Mouse (Mus musculus): ENCODE results near the gene Tet1. TPM values are rescaled to one million over a fixed set of nuclear protein-coding genes. Genes with fewer than 3 reads are reported as not detected.

Tet1 gene
- polyA plus RNA-seq, 1 experiment from 2014 or later = 35.1 TPM

- Histone ChIP-seq H3K9me3 (no peaks in the 10 kb centered on the region), H3K4me3 (peak overlapping the region; percentile 54), H3K27me3 (no peaks in the 10 kb centered on the region), H3K4me1 (replicated peaks) (peaks cover 38% of the 10 kb centered on the region), H3K36me3 (peaks cover 3% of the 10 kb centered on the region; the same call in 1 of the 2 replicates), H3K4me2 (peak overlapping the region; percentile 74), H3K9ac (peak overlapping the region; percentile 79), H3K27ac (replicated peaks) (peak overlapping the region; percentile 98)
- under 1% methylated on average over 28 of the region's 28 CpGs for WGBS
- peak; percentile 98 for ATAC-seq (ENCODE audit: low FRiP score, low read depth)
Measured at GRCm38 (mm10) chr10:62865167-62866034, 43.4 kb downstream of the Tet1 start.

- peak overlapping the region; percentile 74 for H3K4me2 ChIP-seq
- WGBS = 44% methylated on average over 3 of the region's 3 CpGs
- ATAC-seq (ENCODE audit: low FRiP score, low read depth) = no peak
Measured at GRCm38 (mm10) chr10:62863563-62863962, 45.2 kb downstream of the Tet1 start.

GRCm38 (mm10) chr10:62862435-62862834, 46.4 kb downstream of the Tet1 start:
- ATAC-seq (ENCODE audit: low FRiP score, low read depth) = no peak
- 93% methylated on average over 1 of the region's 1 CpGs for WGBS
- Histone ChIP-seq H3K27ac (replicated peaks) (no peak overlapping the region), H3K4me1 (replicated peaks) (peaks cover 42% of the 10 kb centered on the region), H3K36me3 (peaks cover 3% of the 10 kb centered on the region; the same call in 1 of the 2 replicates), H3K4me2 (no peak overlapping the region), H3K9me3 (no peaks in the 10 kb centered on the region), H3K27me3 (no peaks in the 10 kb centered on the region), H3K4me3 (no peak overlapping the region), H3K9ac (no peak overlapping the region)

More at GRCm38 (mm10) chr10:62863563-62863962, 45.2 kb downstream of the Tet1 start:
- Histone ChIP-seq H3K36me3 (peaks cover 3% of the 10 kb centered on the region; the same call in 1 of the 2 replicates), H3K9ac (peak overlapping the region; percentile 53), H3K4me3 (peak overlapping the region; percentile 54), H3K4me1 (replicated peaks) (peaks cover 43% of the 10 kb centered on the region), H3K9me3 (no peaks in the 10 kb centered on the region), H3K27ac (replicated peaks) (peak overlapping the region; percentile 98), H3K27me3 (no peaks in the 10 kb centered on the region)

GRCm38 (mm10) chr10:62858967-62859366, 49.8 kb downstream of the Tet1 start:
- H3K9ac ChIP-seq = no peak overlapping the region
- no peaks in the 10 kb centered on the region for H3K27me3 ChIP-seq
- no peaks in the 10 kb centered on the region for H3K9me3 ChIP-seq
- H3K27ac ChIP-seq (replicated peaks) = no peak overlapping the region
- no peak overlapping the region for H3K4me3 ChIP-seq
- ATAC-seq (ENCODE audit: low FRiP score, low read depth) = no peak
- peaks cover 28% of the 10 kb centered on the region for H3K4me1 ChIP-seq (replicated peaks)
- no peak overlapping the region for H3K4me2 ChIP-seq
- 93% methylated on average over 5 of the region's 5 CpGs for WGBS
- peaks cover 3% of the 10 kb centered on the region; the same call in 1 of the 2 replicates for H3K36me3 ChIP-seq

GRCm38 (mm10) chr10:62856690-62857290, 52.0 kb downstream of the Tet1 start:
- peak overlapping the region; percentile 30; the same call in 1 of the 2 replicates for H3K27ac ChIP-seq (replicated peaks)
- no peaks in the 10 kb centered on the region for H3K9me3 ChIP-seq

GRCm38 (mm10) chr10:62854992-62855391, 53.8 kb downstream of the Tet1 start:
- Histone ChIP-seq H3K4me1 (replicated peaks) (peaks cover 9% of the 10 kb centered on the region), H3K9me3 (no peaks in the 10 kb centered on the region), H3K27me3 (no peaks in the 10 kb centered on the region), H3K36me3 (no peaks in the 10 kb centered on the region), H3K4me3 (no peak overlapping the region), H3K4me2 (no peak overlapping the region), H3K9ac (no peak overlapping the region), H3K27ac (replicated peaks) (no peak overlapping the region)
- ATAC-seq (ENCODE audit: low FRiP score, low read depth) = no peak
- WGBS = 90% methylated on average over 2 of the region's 2 CpGs

More at GRCm38 (mm10) chr10:62856690-62857290, 52.0 kb downstream of the Tet1 start:
- Histone ChIP-seq H3K27me3 (no peaks in the 10 kb centered on the region), H3K4me2 (no peak overlapping the region), H3K4me3 (no peak overlapping the region), H3K9ac (no peak overlapping the region), H3K36me3 (no peaks in the 10 kb centered on the region), H3K4me1 (replicated peaks) (peaks cover 17% of the 10 kb centered on the region)
- peak; percentile 68; the same call in 1 of the 2 replicates for ATAC-seq (ENCODE audit: low FRiP score, low read depth)
- 78% methylated on average over 10 of the region's 10 CpGs for WGBS

GRCm38 (mm10) chr10:62854581-62854980, 54.2 kb downstream of the Tet1 start:
- WGBS = 91% methylated on average over 4 of the region's 4 CpGs
- Histone ChIP-seq H3K9ac (no peak overlapping the region), H3K27ac (replicated peaks) (no peak overlapping the region), H3K9me3 (no peaks in the 10 kb centered on the region), H3K4me2 (no peak overlapping the region), H3K27me3 (no peaks in the 10 kb centered on the region), H3K36me3 (no peaks in the 10 kb centered on the region), H3K4me3 (no peak overlapping the region), H3K4me1 (replicated peaks) (peaks cover 8% of the 10 kb centered on the region)
- ATAC-seq (ENCODE audit: low FRiP score, low read depth) = no peak

- WGBS = 85% methylated on average over 7 of the region's 7 CpGs
- Histone ChIP-seq H3K27me3 (no peaks in the 10 kb centered on the region), H3K36me3 (no peaks in the 10 kb centered on the region)
Measured at GRCm38 (mm10) chr10:62851578-62851977, 57.2 kb downstream of the Tet1 start.

GRCm38 (mm10) chr10:62851025-62851424, 57.8 kb downstream of the Tet1 start:
- WGBS = 79% methylated on average over 4 of the region's 4 CpGs
- no peaks in the 10 kb centered on the region for H3K36me3 ChIP-seq

More at GRCm38 (mm10) chr10:62851578-62851977, 57.2 kb downstream of the Tet1 start:
- Histone ChIP-seq H3K9ac (no peak overlapping the region), H3K4me1 (replicated peaks) (no peaks in the 10 kb centered on the region), H3K27ac (replicated peaks) (no peak overlapping the region), H3K4me3 (no peak overlapping the region), H3K4me2 (no peak overlapping the region), H3K9me3 (no peaks in the 10 kb centered on the region)
- ATAC-seq (ENCODE audit: low FRiP score, low read depth) = no peak

GRCm38 (mm10) chr10:62848783-62849182, 60.0 kb downstream of the Tet1 start:
- Histone ChIP-seq H3K9me3 (no peaks in the 10 kb centered on the region), H3K4me3 (no peak overlapping the region), H3K27me3 (no peaks in the 10 kb centered on the region), H3K9ac (no peak overlapping the region), H3K4me2 (no peak overlapping the region), H3K36me3 (no peaks in the 10 kb centered on the region), H3K4me1 (replicated peaks) (no peaks in the 10 kb centered on the region), H3K27ac (replicated peaks) (no peak overlapping the region)
- no peak for ATAC-seq (ENCODE audit: low FRiP score, low read depth)
- WGBS = 94% methylated on average over 2 of the region's 2 CpGs

More at GRCm38 (mm10) chr10:62851025-62851424, 57.8 kb downstream of the Tet1 start:
- no peak overlapping the region for H3K9ac ChIP-seq
- H3K27me3 ChIP-seq = no peaks in the 10 kb centered on the region
- ATAC-seq (ENCODE audit: low FRiP score, low read depth) = no peak
- no peak overlapping the region for H3K4me2 ChIP-seq
- no peak overlapping the region for H3K4me3 ChIP-seq
- no peaks in the 10 kb centered on the region for H3K9me3 ChIP-seq
- no peaks in the 10 kb centered on the region for H3K4me1 ChIP-seq (replicated peaks)
- H3K27ac ChIP-seq (replicated peaks) = no peak overlapping the region

GRCm38 (mm10) chr10:62847069-62847626, 61.6 kb downstream of the Tet1 start:
- H3K27me3 ChIP-seq = no peaks in the 10 kb centered on the region
- WGBS = 66% methylated on average over 12 of the region's 12 CpGs
- peak overlapping the region; percentile 6; the same call in 1 of the 2 replicates for H3K27ac ChIP-seq (replicated peaks)
- no peaks in the 10 kb centered on the region for H3K36me3 ChIP-seq
- H3K4me2 ChIP-seq = no peak overlapping the region
- no peak overlapping the region for H3K9ac ChIP-seq
- no peak overlapping the region for H3K4me3 ChIP-seq
- peak; percentile 50; the same call in 1 of the 2 replicates for ATAC-seq (ENCODE audit: low FRiP score, low read depth)
- no peaks in the 10 kb centered on the region for H3K4me1 ChIP-seq (replicated peaks)
- no peaks in the 10 kb centered on the region for H3K9me3 ChIP-seq

Data from hindbrain, embryonic 15.5 days (tissue).